Mouse (Mus musculus) midbrain, embryonic 15.5 days (tissue): ENCODE data around the gene Msgn1. TPM values are rescaled to one million over a fixed set of nuclear protein-coding genes. Genes with fewer than 3 reads are reported as not detected.

Experiments
- ATAC-seq: fragments of 200-750 bp; cut with Nextera tagmentation; replicated peaks from 2 replicates; pipeline ENCODE4 v1.8.0; 2017; ENCODE audit warnings: moderate TSS enrichment
- H3K27ac ChIP-seq: fragments of 300-500 bp; sonication (generic); 2 replicates; pipeline ENCODE4 v1.5.1; 2015; ENCODE audit warnings: mild to moderate bottlenecking, inconsistent platforms
- H3K27me3 ChIP-seq: fragments of 300-500 bp; sonication (generic); replicated peaks from 2 replicates; pipeline ENCODE4 v1.6.1; 2015; ENCODE audit warnings: inconsistent platforms
- H3K36me3 ChIP-seq: fragments of 300-500 bp; sonication (generic); replicated peaks from 2 replicates; pipeline ENCODE4 v1.6.1; 2015; ENCODE audit warnings: inconsistent platforms
- H3K4me1 ChIP-seq: fragments of 300-500 bp; sonication (generic); 2 replicates; pipeline ENCODE4 v1.6.1; 2015; ENCODE audit warnings: inconsistent platforms
- H3K4me2 ChIP-seq: fragments of 300-500 bp; sonication (generic); 2 replicates; pipeline ENCODE4 v1.6.1; 2015; ENCODE audit warnings: inconsistent platforms, mild to moderate bottlenecking, moderate library complexity
- H3K4me3 ChIP-seq: fragments of 300-500 bp; sonication (generic); 2 replicates; pipeline ENCODE4 v1.5.1; 2015; ENCODE audit warnings: mild to moderate bottlenecking, inconsistent platforms
- H3K9ac ChIP-seq: fragments of 300-500 bp; sonication (generic); 2 replicates; pipeline ENCODE4 v1.6.1; 2015; ENCODE audit warnings: mild to moderate bottlenecking, inconsistent platforms
- H3K9me3 ChIP-seq: fragments of 300-500 bp; sonication (generic); 2 replicates; pipeline ENCODE4 v1.6.1; 2016; ENCODE audit warnings: inconsistent platforms
- WGBS: fragments of 180-500 bp; shearing (Covaris S2); methylation state at CpG from one replicate; pipeline ENCODE4 v1.1.7; 2015; ENCODE audit warnings: mixed read lengths; 5-methylcytosine and 5-hydroxymethylcytosine counted together
- polyA plus RNA-seq: library from polyadenylated mRNA; unstranded; fragments of >200 nt; fragmentation: Nextera tagmentation; extraction: Ambion mirVana; gene quantifications from 2 replicates; pipeline ENCODE4 v1.2.1, GENCODE M21; 2015

Msgn1 gene
- polyA plus RNA-seq, 1 experiment from 2014 or later, result not detected

DNA sequence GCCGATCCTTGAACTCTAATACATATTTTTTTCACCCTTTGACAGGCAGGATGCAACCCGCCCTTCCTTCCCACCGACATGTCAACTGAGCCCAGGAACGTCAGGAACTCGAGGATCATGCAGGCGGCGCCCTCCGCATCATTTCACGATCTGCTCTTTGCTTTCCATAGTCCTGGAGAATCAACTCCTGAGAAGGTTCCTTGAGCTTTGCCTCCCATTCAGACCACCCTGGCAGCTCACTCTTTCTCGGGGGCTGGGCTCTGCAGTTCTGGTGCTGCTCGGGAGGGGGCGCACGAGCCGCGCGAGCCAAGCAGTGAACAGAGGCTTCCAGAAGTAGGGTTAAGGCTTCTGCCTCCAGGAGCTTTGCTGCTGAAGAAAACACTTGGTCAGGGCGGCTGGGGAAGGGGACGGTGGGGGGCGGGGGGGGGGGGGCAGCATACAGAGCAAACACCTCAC, 12.6 kb downstream of the Msgn1 start:
- Histone ChIP-seq H3K36me3 (no peaks in the 10 kb centered on the region), H3K27me3 (no peaks in the 10 kb centered on the region), H3K27ac (no peak overlapping the region), H3K9ac (no peak overlapping the region), H3K4me2 (peak overlapping the region; percentile 46), H3K9me3 (no peaks in the 10 kb centered on the region), H3K4me1 (0 out of 2 replicates have a peak, but pooled peaks cover 7% of the 10 kb centered on the region), H3K4me3 (peak overlapping the region; percentile 17)
- peak; percentile 77 for ATAC-seq
- 10% methylated on average over 19 of the region's 19 CpGs for whole genome bisulfite sequencing

DNA sequence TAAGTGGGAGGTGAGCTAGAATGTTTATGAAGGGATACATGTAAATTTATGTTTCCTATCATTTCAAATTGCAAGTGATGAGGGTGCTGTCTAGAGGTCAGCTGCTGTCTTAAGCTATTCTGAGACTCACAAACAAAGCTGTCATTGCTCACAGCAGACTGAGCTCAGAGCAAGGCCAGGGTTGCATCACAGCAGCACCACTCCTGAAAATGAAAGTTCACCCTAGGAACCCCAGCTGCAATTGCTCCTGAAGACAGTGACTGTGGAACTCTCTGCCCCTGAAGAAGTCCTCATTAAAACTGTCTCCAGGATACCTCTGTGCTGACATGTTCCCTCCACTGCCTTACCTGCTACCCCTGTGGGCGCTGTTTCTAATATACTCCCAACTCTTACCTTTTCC, 13.7 kb downstream of the Msgn1 start:
- 86% methylated on average over 1 of the region's 1 CpGs for WGBS
- Histone ChIP-seq H3K9me3 (no peaks in the 10 kb centered on the region), H3K4me3 (no peak overlapping the region), H3K4me1 (0 out of 2 replicates have a peak, but pooled peaks cover 7% of the 10 kb centered on the region), H3K36me3 (no peaks in the 10 kb centered on the region), H3K27ac (no peak overlapping the region), H3K27me3 (no peaks in the 10 kb centered on the region), H3K4me2 (no peak overlapping the region), H3K9ac (no peak overlapping the region)
- no peak for ATAC-seq

DNA sequence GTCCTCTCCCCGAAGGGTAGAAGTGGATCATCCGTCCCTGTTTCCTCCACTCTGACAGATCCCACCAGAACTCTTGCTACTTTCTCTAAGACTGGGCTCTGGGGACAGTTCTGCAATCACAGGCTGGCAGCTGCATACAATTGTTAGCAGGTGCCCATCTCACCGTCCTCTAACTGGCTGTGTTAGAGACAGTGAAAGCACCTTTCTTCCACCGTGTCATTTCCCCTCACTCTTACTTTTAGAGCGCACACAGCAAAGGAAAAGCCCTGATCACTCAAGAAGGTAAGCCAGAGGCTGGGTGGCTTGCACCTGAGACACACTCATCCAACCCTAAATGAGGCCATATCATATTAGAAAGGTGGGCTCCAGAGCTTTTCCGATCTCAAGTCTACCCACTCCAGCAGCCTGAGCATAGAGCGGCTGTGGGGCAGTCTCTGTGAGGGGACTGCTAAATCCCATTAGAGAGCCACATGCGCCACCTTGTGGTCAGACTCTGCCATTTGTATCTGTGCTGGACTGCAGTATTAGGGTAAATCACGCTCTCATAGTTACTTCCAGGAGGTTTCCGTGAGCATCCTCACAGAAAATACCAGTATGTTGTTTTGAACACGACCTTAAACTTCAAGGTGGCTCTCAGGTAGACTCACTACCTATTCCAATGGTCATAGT, 30.2 kb downstream of the Msgn1 start:
- peaks cover 5% of the 10 kb centered on the region; the same call in 1 of the 2 replicates for H3K4me1 ChIP-seq
- no peak overlapping the region for H3K4me3 ChIP-seq
- 27% methylated on average over 11 of the region's 11 CpGs for WGBS
- H3K9ac ChIP-seq, result no peak overlapping the region
- no peak overlapping the region for H3K27ac ChIP-seq
- H3K4me2 ChIP-seq, result peak overlapping the region; percentile 33
- no peaks in the 10 kb centered on the region for H3K27me3 ChIP-seq
- H3K9me3 ChIP-seq, result no peaks in the 10 kb centered on the region
- peak; percentile 98 for ATAC-seq
- H3K36me3 ChIP-seq, result no peaks in the 10 kb centered on the region

DNA sequence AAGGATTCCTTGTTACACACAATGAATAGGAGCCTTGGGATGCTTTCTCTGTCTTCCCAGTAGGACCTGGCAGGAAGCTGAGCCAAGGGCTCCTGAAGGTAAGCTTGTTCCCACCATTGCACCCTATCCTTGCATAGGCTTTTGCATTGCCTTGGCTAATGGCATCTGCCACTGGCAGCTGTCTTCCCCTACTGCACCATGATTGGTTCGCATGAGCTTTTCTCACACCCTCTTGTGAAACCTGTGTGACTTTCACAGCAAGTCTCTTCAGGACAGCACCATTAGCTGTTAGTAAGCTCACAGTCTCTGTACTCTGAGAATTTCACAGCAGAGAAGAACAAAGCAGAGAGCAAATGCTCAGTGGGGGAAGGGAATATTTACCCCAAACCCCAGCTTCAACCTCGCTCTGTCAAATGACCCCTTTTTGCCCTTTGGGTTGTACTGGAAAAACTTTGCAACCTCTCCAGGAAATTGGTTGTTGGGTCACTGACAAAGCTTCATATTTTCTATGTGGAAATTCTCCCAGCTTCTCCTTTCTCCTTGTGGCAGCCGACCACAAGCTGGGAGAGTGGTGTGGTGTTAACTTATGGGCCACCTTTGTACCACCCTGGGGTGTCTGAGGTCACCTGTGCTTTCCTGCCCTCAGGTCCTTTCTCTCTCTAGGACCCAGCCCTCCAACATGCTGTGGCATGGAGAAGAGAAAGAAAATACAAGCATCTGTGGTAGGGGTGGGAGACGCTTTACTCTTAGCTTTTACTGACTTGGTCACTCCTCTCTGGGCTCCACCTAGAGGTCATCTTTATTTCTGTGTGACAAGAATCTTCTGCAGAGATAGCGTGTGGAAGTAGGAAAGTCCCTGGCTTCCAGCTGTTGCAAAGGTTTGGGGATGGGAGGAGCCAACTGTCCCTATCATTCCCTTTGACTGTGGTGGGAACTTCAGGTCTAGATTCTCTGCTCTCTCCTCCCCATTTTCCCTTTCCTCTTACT, 31.1 kb downstream of the Msgn1 start:
- 0 out of 2 replicates have a peak, but pooled peaks have one; percentile 24 for ATAC-seq
- Histone ChIP-seq H3K4me2 (no peak overlapping the region), H3K4me3 (no peak overlapping the region), H3K36me3 (no peaks in the 10 kb centered on the region), H3K9ac (no peak overlapping the region), H3K27me3 (no peaks in the 10 kb centered on the region), H3K4me1 (peaks cover 5% of the 10 kb centered on the region; the same call in 1 of the 2 replicates), H3K9me3 (no peaks in the 10 kb centered on the region), H3K27ac (no peak overlapping the region)
- whole genome bisulfite sequencing, result 59% methylated on average over 5 of the region's 5 CpGs

DNA sequence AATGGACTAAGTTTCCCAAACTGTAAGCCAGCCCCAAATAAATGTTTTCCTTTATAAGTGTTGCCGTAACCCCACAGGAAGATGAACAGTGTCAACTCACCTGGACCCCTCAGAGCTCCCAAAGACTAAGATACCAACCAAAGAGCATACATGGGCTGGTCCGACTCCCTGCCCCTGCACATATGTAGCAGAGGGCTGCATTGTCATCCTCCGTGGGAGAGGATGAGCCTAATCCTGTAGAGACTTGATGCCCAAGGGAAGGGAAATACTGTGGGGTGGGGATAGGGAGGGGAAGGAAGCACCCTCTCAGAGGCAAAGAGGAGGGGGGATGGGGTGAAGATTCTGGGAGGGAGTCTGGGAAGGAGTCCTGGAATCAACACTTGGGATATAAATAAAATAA, 50.1 kb downstream of the Msgn1 start:
- H3K4me1 ChIP-seq, result no peaks in the 10 kb centered on the region
- no peak overlapping the region for H3K9ac ChIP-seq
- H3K27me3 ChIP-seq, result no peaks in the 10 kb centered on the region
- no peaks in the 10 kb centered on the region for H3K9me3 ChIP-seq
- no peak overlapping the region for H3K4me2 ChIP-seq
- H3K4me3 ChIP-seq, result no peak overlapping the region
- WGBS, result 79% methylated on average over 3 of the region's 3 CpGs
- no peaks in the 10 kb centered on the region for H3K36me3 ChIP-seq
- H3K27ac ChIP-seq, result no peak overlapping the region
- no peak for ATAC-seq

Other genes starting within 250 kb of the Msgn1 start
- 0.47 and 0.59 TPM in 2 replicates for gene Kcns3, start 57.9 kb downstream of the Msgn1 start, polyA plus RNA-seq
- gene Gen1, start 56.8 kb upstream of the Msgn1 start, polyA plus RNA-seq, result 1.6 and 2.1 TPM in 2 replicates
- 90.0 and 107 TPM in 2 replicates for gene Smc6, start 56.9 kb upstream of the Msgn1 start, polyA plus RNA-seq
- 64.5 and 70.1 TPM in 2 replicates for gene Vsnl1, start 227.6 kb upstream of the Msgn1 start, polyA plus RNA-seq
- gene Rad51ap2, start 247.1 kb upstream of the Msgn1 start, polyA plus RNA-seq, result 0.36 and 0.41 TPM in 2 replicates